Mouse (Mus musculus): ENCODE measurements at regions not wholly inside any gene's neighbourhood (a gene's known extent, or its start where the extent isn't known, plus 50 kb on each side); places are given as distances from the start of the nearest gene placed in this dataset.

DNA sequence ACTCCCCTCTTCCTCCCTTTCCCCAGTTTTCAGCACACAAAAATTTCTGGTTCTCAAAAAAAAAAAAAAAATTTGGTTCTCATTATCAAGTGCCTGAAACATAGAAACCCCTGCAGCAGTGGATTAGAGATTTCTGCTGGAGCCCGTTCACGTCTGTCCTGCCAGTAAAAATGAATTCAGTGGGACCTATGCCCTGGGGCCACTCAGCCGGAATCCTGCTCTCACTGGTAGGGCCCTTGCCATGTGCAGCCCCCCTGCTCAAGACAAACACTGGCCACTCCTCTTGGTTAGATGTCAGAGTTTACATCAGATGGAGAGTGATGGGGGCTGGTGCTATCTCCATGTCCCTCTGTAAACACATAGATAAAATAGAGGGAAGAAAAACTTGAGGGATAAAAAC, 108.0 kb downstream of the Atp23 start:
- H3K4me3 ChIP-seq (ENCODE audit: insufficient read depth, low read length) = no peak overlapping the region
- no peak overlapping the region for H3K27ac ChIP-seq (ENCODE audit: insufficient read depth, low read length)
- H3K4me1 ChIP-seq (ENCODE audit: control insufficient read depth, insufficient read depth, low read length) = no peaks in the 10 kb centered on the region; the same call in 1 of the 2 replicates
- no peak for TF ChIP-seq CTCF (IDR thresholded peaks at IDR 0.05; ENCODE audit: extremely low read depth, insufficient read depth, low read length)

DNA sequence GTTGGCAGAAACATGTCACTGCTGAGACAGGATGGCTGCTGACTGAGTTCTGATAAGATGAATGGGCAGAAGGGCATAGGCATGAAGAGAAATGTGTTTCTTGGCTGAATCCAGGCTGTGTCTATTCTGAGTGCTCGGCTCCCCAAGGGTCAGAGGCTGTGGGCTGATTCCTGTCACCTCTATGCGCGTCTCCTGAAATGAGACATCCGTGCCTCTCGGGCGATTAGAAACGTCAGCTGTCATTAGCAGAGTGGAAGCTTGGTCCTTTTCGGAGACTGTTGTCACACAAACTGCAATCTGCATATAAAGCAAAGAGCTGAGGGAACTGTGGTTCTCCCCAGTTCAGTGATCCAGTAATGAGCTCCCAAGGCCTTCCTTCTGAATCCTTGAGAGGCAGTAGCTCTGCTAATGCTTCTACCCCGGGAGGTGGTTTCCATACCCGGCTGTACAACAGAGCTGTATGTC, 108.8 kb downstream of the Atp23 start:
- TF ChIP-seq CTCF (IDR thresholded peaks at IDR 0.05; ENCODE audit: extremely low read depth, insufficient read depth, low read length) (no peak), POLR2A (IDR thresholded peaks at IDR 0.05; ENCODE audit: extremely low read depth, insufficient read depth, low read length) (no peak)
- Histone ChIP-seq H3K27ac (ENCODE audit: insufficient read depth, low read length) (no peak overlapping the region), H3K4me3 (ENCODE audit: insufficient read depth, low read length) (no peak overlapping the region), H3K4me1 (ENCODE audit: control insufficient read depth, insufficient read depth, low read length) (no peaks in the 10 kb centered on the region; the same call in 1 of the 2 replicates)

DNA sequence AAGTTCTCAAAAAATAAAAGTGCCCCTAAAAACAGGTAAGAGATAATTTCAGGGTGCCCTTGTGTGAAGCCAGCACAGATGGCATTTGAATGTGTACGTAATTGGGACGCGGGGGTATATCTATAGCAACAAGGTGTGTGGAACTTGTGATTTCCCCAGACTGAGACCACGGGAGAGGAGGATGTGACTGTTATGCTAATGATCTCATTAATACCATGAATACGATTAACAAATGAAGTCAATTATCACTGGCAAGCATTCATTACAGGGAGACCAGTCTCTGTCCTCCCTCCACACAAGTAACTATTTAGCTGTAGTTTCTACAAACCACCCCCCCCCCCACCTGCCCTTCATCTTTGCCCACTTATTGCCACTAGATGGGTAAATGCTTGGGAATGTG, 112.9 kb downstream of the Atp23 start:
- TF ChIP-seq POLR2A (IDR thresholded peaks at IDR 0.05; ENCODE audit: extremely low read depth, insufficient read depth, low read length) = no peak
- TF ChIP-seq CTCF (IDR thresholded peaks at IDR 0.05; ENCODE audit: extremely low read depth, insufficient read depth, low read length) = no peak
- H3K27ac ChIP-seq (ENCODE audit: insufficient read depth, low read length) = no peak overlapping the region
- no peak overlapping the region for H3K4me3 ChIP-seq (ENCODE audit: insufficient read depth, low read length)
- H3K4me1 ChIP-seq (ENCODE audit: control insufficient read depth, insufficient read depth, low read length) = no peaks in the 10 kb centered on the region

DNA sequence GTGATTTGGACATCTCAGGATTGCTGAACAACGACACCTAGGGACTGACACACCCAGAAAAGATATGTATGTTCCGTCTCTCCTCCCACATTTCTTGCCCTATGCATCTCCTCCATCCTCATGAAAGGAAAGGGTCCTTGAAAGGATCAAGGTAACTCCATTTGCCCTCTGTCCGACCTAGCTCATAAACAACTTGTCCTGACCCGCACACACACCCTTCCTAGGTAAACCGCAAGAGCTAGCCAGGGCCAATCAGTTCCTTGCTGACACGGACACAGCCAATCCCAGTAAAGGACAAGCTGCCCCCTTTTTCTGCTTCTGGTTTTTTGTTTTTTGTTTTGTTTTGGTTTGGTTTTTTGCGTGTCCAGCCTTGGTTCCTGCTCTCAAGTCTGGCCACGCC, 118.0 kb downstream of the Atp23 start:
- H3K4me1 ChIP-seq (ENCODE audit: control insufficient read depth, insufficient read depth, low read length) = no peaks in the 10 kb centered on the region
- H3K27ac ChIP-seq (ENCODE audit: insufficient read depth, low read length) = no peak overlapping the region

DNA sequence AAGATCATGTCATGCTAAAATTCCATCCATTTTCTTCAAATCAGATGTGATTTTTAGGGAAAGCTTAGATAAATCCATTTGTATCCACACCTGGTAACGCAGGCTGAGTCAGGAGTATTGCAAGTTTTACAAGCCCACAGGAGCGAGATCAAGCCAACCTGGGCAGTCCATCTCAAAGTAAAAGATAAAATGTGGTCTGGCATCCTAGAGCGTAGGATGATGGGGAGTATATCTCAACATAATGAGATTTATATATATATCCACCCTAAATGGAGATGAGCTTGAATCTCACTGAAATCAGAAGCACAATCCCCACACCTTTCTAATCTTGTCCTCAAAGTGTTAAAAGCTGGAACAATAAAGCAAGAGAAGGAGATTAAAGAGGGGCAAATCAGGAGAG, 124.6 kb downstream of the Atp23 start:
- H3K4me1 ChIP-seq (ENCODE audit: control insufficient read depth, insufficient read depth, low read length) = 0 out of 2 replicates have a peak, but pooled peaks cover 2% of the 10 kb centered on the region
- no peak for TF ChIP-seq CTCF (IDR thresholded peaks at IDR 0.05; ENCODE audit: extremely low read depth, insufficient read depth, low read length)
- no peak for TF ChIP-seq POLR2A (IDR thresholded peaks at IDR 0.05; ENCODE audit: extremely low read depth, insufficient read depth, low read length)
- no peak overlapping the region for H3K27ac ChIP-seq (ENCODE audit: insufficient read depth, low read length)
- H3K4me3 ChIP-seq (ENCODE audit: insufficient read depth, low read length) = no peak overlapping the region

More for the DNA sequence above, 118.0 kb downstream of the Atp23 start:
- no peak for TF ChIP-seq CTCF (IDR thresholded peaks at IDR 0.05; ENCODE audit: extremely low read depth, insufficient read depth, low read length)
- TF ChIP-seq POLR2A (IDR thresholded peaks at IDR 0.05; ENCODE audit: extremely low read depth, insufficient read depth, low read length) = no peak
- no peak overlapping the region for H3K4me3 ChIP-seq (ENCODE audit: insufficient read depth, low read length)

DNA sequence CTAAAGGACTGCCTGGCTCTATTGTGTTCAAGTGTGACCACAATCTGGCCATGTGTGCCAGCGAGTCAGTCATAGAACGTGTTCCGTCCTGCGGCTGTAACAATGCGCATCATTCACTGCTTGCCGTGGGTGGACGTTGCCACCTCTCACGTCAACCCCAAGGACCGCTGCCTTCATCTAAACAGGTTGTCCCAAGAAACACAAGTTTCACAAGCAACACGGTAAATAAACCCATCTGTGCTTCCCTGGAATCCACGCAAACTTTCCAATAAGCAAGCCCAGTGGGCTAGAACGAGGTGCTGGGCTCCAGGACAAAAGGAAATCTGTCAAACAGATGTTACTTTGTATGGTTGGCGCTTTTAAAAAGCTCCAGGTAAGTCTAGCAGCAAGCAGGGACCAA, 125.2 kb downstream of the Atp23 start:
- no peak for TF ChIP-seq POLR2A (IDR thresholded peaks at IDR 0.05; ENCODE audit: extremely low read depth, insufficient read depth, low read length)
- TF ChIP-seq CTCF (IDR thresholded peaks at IDR 0.05; ENCODE audit: extremely low read depth, insufficient read depth, low read length) = no peak
- no peak overlapping the region for H3K4me3 ChIP-seq (ENCODE audit: insufficient read depth, low read length)
- 0 out of 2 replicates have a peak, but pooled peaks cover 2% of the 10 kb centered on the region for H3K4me1 ChIP-seq (ENCODE audit: control insufficient read depth, insufficient read depth, low read length)
- no peak overlapping the region for H3K27ac ChIP-seq (ENCODE audit: insufficient read depth, low read length)

DNA sequence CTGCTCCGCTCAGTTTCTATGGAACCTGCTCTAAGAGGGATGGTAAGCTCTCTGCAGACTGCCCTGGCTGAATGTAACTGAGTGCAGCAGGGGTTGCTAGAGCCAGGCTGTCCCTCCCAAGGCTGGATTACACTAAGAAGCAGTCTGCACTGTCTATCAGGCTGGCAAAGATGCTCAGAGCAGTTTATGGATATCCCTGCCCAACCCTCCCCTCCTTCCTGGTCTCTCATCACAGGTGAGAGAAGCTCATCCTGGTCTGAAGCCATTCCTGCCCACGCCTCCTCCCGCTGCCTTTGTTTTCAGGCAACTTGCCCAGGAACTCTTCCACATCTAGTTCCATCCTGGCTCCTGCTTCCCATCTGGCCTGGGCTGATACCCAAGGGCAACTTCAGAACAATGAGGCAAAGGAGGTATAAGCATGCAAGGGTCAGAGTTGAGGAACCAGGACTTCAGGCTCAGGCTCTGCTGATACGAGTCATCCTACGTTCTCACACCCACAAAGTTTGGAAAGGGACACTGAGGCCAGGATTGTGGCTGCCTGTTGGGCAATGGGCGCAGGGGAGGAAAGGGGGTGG, 130.6 kb downstream of the Atp23 start:
- TF ChIP-seq POLR2A (IDR thresholded peaks at IDR 0.05; ENCODE audit: extremely low read depth, insufficient read depth, low read length) (no peak), CTCF (IDR thresholded peaks at IDR 0.05; ENCODE audit: extremely low read depth, insufficient read depth, low read length) (no peak)
- Histone ChIP-seq H3K27ac (ENCODE audit: insufficient read depth, low read length) (no peak overlapping the region), H3K4me3 (ENCODE audit: insufficient read depth, low read length) (no peak overlapping the region), H3K4me1 (ENCODE audit: control insufficient read depth, insufficient read depth, low read length) (no peaks in the 10 kb centered on the region)

DNA sequence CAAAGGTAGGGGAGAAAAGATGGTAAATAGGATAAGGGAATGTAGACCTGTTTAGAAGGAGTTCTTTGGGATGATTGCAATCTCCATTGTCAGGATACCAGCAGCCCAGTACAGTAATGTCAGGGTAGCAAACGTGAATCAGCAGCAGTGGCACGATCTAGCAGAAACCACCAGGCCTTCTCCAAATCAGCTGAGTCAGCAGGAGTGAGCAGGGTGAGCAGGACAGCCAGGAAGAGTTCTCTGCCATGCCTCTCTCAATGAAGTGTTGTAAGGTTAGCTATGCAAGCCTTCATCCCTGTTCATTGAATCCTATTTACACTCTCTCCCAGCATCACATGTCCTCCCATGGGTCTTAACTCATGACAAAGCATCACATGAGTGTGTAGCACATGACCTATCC, 135.5 kb downstream of the Atp23 start:
- H3K4me1 ChIP-seq (ENCODE audit: control insufficient read depth, insufficient read depth, low read length) = no peaks in the 10 kb centered on the region
- H3K27ac ChIP-seq (ENCODE audit: insufficient read depth, low read length) = no peak overlapping the region
- no peak overlapping the region for H3K4me3 ChIP-seq (ENCODE audit: insufficient read depth, low read length)
- TF ChIP-seq POLR2A (IDR thresholded peaks at IDR 0.05; ENCODE audit: extremely low read depth, insufficient read depth, low read length) = no peak
- TF ChIP-seq CTCF (IDR thresholded peaks at IDR 0.05; ENCODE audit: extremely low read depth, insufficient read depth, low read length) = no peak

DNA sequence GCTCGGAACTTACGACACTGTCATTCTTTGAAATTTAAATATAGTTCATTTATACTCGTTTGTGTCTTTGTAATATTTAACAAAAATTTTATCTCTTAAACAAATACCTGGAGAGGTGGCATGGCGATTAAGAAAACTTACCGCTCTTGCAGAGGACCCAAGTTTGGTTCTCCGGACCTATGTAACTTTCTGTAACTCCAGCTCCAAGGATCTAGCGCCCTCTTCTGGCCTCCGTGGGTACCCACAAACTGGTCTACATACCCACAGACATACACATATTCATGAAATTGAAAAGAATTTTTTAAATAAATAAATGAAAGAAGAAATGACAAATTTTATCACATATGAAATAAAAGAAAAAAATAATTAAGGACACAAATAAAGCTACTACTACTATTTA, 136.4 kb downstream of the Atp23 start:
- H3K27ac ChIP-seq (ENCODE audit: insufficient read depth, low read length) = no peak overlapping the region
- TF ChIP-seq CTCF (IDR thresholded peaks at IDR 0.05; ENCODE audit: extremely low read depth, insufficient read depth, low read length) (no peak), POLR2A (IDR thresholded peaks at IDR 0.05; ENCODE audit: extremely low read depth, insufficient read depth, low read length) (no peak)

DNA sequence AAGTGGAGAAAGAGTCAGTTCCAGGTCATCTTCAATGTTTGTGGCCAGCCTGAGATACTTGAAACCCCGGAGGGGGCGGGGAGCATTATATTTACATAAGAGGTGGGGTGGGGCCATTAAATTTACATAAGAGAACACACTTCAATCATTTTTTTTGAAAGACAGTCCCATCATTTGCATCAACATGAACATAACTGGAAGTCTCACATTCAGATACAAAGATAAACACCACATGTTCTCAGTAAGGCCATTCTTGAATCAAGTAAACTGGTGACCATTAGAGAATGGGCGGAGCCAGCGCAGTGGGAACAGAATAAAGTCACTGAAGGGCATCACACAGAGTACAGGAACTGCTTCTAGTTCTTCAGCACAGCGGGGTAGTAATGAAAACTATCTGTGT, 137.2 kb downstream of the Atp23 start:
- Histone ChIP-seq H3K27ac (ENCODE audit: insufficient read depth, low read length) (no peak overlapping the region), H3K4me3 (ENCODE audit: insufficient read depth, low read length) (no peak overlapping the region), H3K4me1 (ENCODE audit: control insufficient read depth, insufficient read depth, low read length) (no peaks in the 10 kb centered on the region)
- no peak for TF ChIP-seq POLR2A (IDR thresholded peaks at IDR 0.05; ENCODE audit: extremely low read depth, insufficient read depth, low read length)
- no peak for TF ChIP-seq CTCF (IDR thresholded peaks at IDR 0.05; ENCODE audit: extremely low read depth, insufficient read depth, low read length)

More for the DNA sequence above, 136.4 kb downstream of the Atp23 start:
- H3K4me1 ChIP-seq (ENCODE audit: control insufficient read depth, insufficient read depth, low read length) = no peaks in the 10 kb centered on the region
- H3K4me3 ChIP-seq (ENCODE audit: insufficient read depth, low read length) = no peak overlapping the region
